Mouse (Mus musculus) liver, embryonic 16.5 days (tissue): ENCODE data around the gene Ak4. TPM values are rescaled to one million over a fixed set of nuclear protein-coding genes. Genes with fewer than 3 reads are reported as not detected.
A peak's percentile ranks its signal among the peaks of the same experiment; 100 is the strongest.

Experiments used
- ATAC-seq: fragments of 200-750 bp; cut with Nextera tagmentation; 2 replicates; pipeline ENCODE4 v1.8.0; 2017; ENCODE audit warnings: low read depth, mild to moderate bottlenecking, moderate number of reproducible peaks, moderate library complexity
- H3K27ac ChIP-seq: fragments of 300-500 bp; sonication (generic); 2 replicates; pipeline ENCODE4 v1.5.1; 2014; ENCODE audit warnings: mild to moderate bottlenecking, low read length
- H3K27me3 ChIP-seq: fragments of 300-500 bp; sonication (generic); 2 replicates; pipeline ENCODE4 v1.6.1; 2014; ENCODE audit warnings: low read depth, low read length, mixed read lengths; ENCODE audit not compliant: control insufficient read depth, insufficient read depth
- H3K36me3 ChIP-seq: fragments of 300-500 bp; sonication (generic); 2 replicates; pipeline ENCODE4 v1.6.1; 2014; ENCODE audit warnings: mild to moderate bottlenecking; ENCODE audit not compliant: control insufficient read depth, insufficient read depth
- H3K4me1 ChIP-seq: fragments of 300-500 bp; sonication (generic); 2 replicates; pipeline ENCODE4 v1.6.1; 2014; ENCODE audit warnings: low read depth, low read length, mixed read lengths; ENCODE audit not compliant: control insufficient read depth
- H3K4me2 ChIP-seq: fragments of 300-500 bp; sonication (generic); 2 replicates; pipeline ENCODE4 v1.6.1; 2014; ENCODE audit warnings: low read depth, low read length, mixed read lengths
- H3K4me3 ChIP-seq: fragments of 300-500 bp; sonication (generic); 2 replicates; pipeline ENCODE4 v1.5.1; 2014; ENCODE audit warnings: low read depth, mild to moderate bottlenecking, low read length
- H3K9ac ChIP-seq: fragments of 300-500 bp; sonication (generic); 2 replicates; pipeline ENCODE4 v1.6.1; 2014; ENCODE audit warnings: low read depth, low read length
- H3K9me3 ChIP-seq: fragments of 300-500 bp; sonication (generic); replicated peaks from 2 replicates; pipeline ENCODE4 v1.6.1; 2016; ENCODE audit warnings: low read length; ENCODE audit not compliant: control insufficient read depth
- WGBS: fragments of 180-500 bp; shearing (Covaris S2); extraction: QIAGEN DNeasy Blood & Tissue Kit; methylation state at CpG from one replicate; pipeline ENCODE4 v1.1.7; 2014; ENCODE audit not compliant: insufficient replicate concordance; 5-methylcytosine and 5-hydroxymethylcytosine counted together
- polyA plus RNA-seq: library from polyadenylated mRNA; unstranded; fragments of >200 nt; fragmentation: Nextera tagmentation; extraction: Ambion mirVana; gene quantifications from 2 replicates; pipeline ENCODE4 v1.2.1, GENCODE M21; 2015

Gene Ak4
- polyA plus RNA-seq, 1 experiment from 2014 or later = 24.3 TPM

- ATAC-seq = no peak
- Histone ChIP-seq H3K27ac (no peak overlapping the region), H3K27me3 (peaks cover 40% of the 10 kb centered on the region), H3K4me2 (no peak overlapping the region), H3K4me1 (no peaks in the 10 kb centered on the region), H3K4me3 (no peak overlapping the region), H3K9ac (no peak overlapping the region), H3K36me3 (no peaks in the 10 kb centered on the region), H3K9me3 (no peaks in the 10 kb centered on the region)
Measured at GRCm38 (mm10) chr4:101493611-101494197, 74.6 kb downstream of the Ak4 start.

- peak overlapping the region; percentile 46 for H3K4me3 ChIP-seq
- no peaks in the 10 kb centered on the region for H3K4me1 ChIP-seq
- H3K27me3 ChIP-seq = peaks cover 40% of the 10 kb centered on the region
- 2% methylated on average over 28 of the region's 28 CpGs for WGBS
- no peak for ATAC-seq
- no peaks in the 10 kb centered on the region for H3K9me3 ChIP-seq
- peak overlapping the region; percentile 65 for H3K4me2 ChIP-seq
- no peaks in the 10 kb centered on the region for H3K36me3 ChIP-seq
- no peak overlapping the region for H3K27ac ChIP-seq
- H3K9ac ChIP-seq = no peak overlapping the region
Measured at GRCm38 (mm10) chr4:101496188-101496533, 77.1 kb downstream of the Ak4 start.

- peak within 1 kb of the TSS; percentile 65 for H3K4me2 ChIP-seq
- ATAC-seq = no peak
- H3K4me1 ChIP-seq = no peaks in the 10 kb centered on the region
- H3K27me3 ChIP-seq = peaks cover 40% of the 10 kb centered on the region
- WGBS = under 1% methylated on average over 50 of the region's 57 CpGs
- H3K4me3 ChIP-seq = peak within 1 kb of the TSS; percentile 46
- H3K9me3 ChIP-seq = no peaks in the 10 kb centered on the region
- H3K9ac ChIP-seq = no peak within 1 kb of the TSS
- H3K27ac ChIP-seq = no peak within 1 kb of the TSS
- H3K36me3 ChIP-seq = no peaks in the 10 kb centered on the region
Measured at GRCm38 (mm10) chr4:101496534-101497237, 77.6 kb downstream of the Ak4 start, which contains the start of gene Dnajc6. Gene Dnajc6 (plus strand): TSS chr4:101496648.

GRCm38 (mm10) chr4:101497336-101497735, 78.3 kb downstream of the Ak4 start:
- WGBS = 4% methylated on average over 14 of the region's 14 CpGs

GRCm38 (mm10) chr4:101504470-101505007, 85.5 kb downstream of the Ak4 start:
- Histone ChIP-seq H3K27me3 (peaks cover 13% of the 10 kb centered on the region), H3K9me3 (no peaks in the 10 kb centered on the region), H3K9ac (no peak overlapping the region), H3K27ac (no peak overlapping the region), H3K4me2 (no peak overlapping the region), H3K36me3 (no peaks in the 10 kb centered on the region), H3K4me3 (no peak overlapping the region), H3K4me1 (no peaks in the 10 kb centered on the region)
- ATAC-seq = no peak
- WGBS = 57% methylated on average over 7 of the region's 7 CpGs

More at GRCm38 (mm10) chr4:101497336-101497735, 78.3 kb downstream of the Ak4 start:
- Histone ChIP-seq H3K27ac (no peak overlapping the region), H3K4me1 (no peaks in the 10 kb centered on the region), H3K9ac (no peak overlapping the region), H3K27me3 (peaks cover 40% of the 10 kb centered on the region), H3K4me3 (no peak overlapping the region), H3K9me3 (no peaks in the 10 kb centered on the region), H3K36me3 (no peaks in the 10 kb centered on the region), H3K4me2 (0 out of 2 replicates have a peak overlapping the region, but pooled peaks have one; percentile 65)
- no peak for ATAC-seq

- no peak overlapping the region for H3K9ac ChIP-seq
- H3K36me3 ChIP-seq = no peaks in the 10 kb centered on the region
- H3K4me3 ChIP-seq = no peak overlapping the region
- H3K4me2 ChIP-seq = no peak overlapping the region
- no peaks in the 10 kb centered on the region for H3K9me3 ChIP-seq
- H3K27me3 ChIP-seq = peaks cover 13% of the 10 kb centered on the region
- 57% methylated on average over 2 of the region's 2 CpGs for WGBS
- no peaks in the 10 kb centered on the region for H3K4me1 ChIP-seq
- no peak for ATAC-seq
- no peak overlapping the region for H3K27ac ChIP-seq
Measured at GRCm38 (mm10) chr4:101505966-101506365, 86.9 kb downstream of the Ak4 start.

- H3K27ac ChIP-seq = no peak overlapping the region
- no peak for ATAC-seq
- no peak overlapping the region for H3K4me2 ChIP-seq
- H3K4me1 ChIP-seq = no peaks in the 10 kb centered on the region
- no peak overlapping the region for H3K9ac ChIP-seq
- H3K36me3 ChIP-seq = no peaks in the 10 kb centered on the region
- H3K9me3 ChIP-seq = no peaks in the 10 kb centered on the region
- H3K27me3 ChIP-seq = peaks cover 13% of the 10 kb centered on the region
- H3K4me3 ChIP-seq = no peak overlapping the region
Measured at GRCm38 (mm10) chr4:101506372-101506771, 87.3 kb downstream of the Ak4 start.

GRCm38 (mm10) chr4:101507571-101508422, 88.7 kb downstream of the Ak4 start:
- no peak for ATAC-seq
- no peak overlapping the region for H3K27ac ChIP-seq
- H3K9me3 ChIP-seq = no peaks in the 10 kb centered on the region
- peak overlapping the region; percentile 44 for H3K4me2 ChIP-seq
- H3K36me3 ChIP-seq = no peaks in the 10 kb centered on the region
- peak overlapping the region; percentile 46 for H3K4me3 ChIP-seq
- 9% methylated on average over 24 of the region's 24 CpGs for WGBS
- H3K4me1 ChIP-seq = no peaks in the 10 kb centered on the region
- H3K9ac ChIP-seq = no peak overlapping the region
- H3K27me3 ChIP-seq = peaks cover 13% of the 10 kb centered on the region
